Mouse (Mus musculus): ENCODE results near the gene Wdr18. TPM values are rescaled to one million over a fixed set of nuclear protein-coding genes. Genes with fewer than 3 reads are reported as not detected.

Gene Wdr18
- total RNA-seq, 4 experiments from 2014 or later: 28.4 to 36.2 (median 29.6) TPM

DNA sequence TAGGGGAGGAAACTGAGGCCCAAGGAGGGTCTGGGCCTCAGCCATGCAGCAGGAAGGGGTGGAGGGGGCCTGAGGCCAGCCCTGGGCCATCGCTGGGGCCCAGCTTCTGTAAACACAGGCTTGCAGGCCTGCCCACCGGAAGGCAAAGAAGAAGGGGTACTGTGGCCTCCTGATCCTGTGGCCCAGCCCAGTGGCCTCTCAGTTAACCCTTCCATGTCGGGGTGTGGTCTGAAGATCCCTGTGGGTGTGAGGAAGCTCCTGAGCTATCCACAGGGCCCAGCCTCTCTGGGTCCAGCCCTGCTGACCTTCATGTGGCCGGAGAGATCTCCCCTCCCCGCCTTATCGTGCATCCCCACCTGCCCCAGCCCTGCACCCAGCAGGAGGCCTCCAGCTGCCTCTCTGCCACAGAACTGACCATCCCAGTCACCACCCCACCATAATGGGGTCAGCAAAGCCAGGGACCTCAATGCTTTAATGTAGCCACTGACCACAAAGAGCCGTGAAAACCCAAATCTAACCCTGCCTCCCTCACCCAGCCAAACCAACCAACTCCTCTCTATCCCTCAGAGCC lies 13.1 kb upstream of the Wdr18 start:
- no peak for DNase-seq (ENCODE audit: low spot score)

DNA sequence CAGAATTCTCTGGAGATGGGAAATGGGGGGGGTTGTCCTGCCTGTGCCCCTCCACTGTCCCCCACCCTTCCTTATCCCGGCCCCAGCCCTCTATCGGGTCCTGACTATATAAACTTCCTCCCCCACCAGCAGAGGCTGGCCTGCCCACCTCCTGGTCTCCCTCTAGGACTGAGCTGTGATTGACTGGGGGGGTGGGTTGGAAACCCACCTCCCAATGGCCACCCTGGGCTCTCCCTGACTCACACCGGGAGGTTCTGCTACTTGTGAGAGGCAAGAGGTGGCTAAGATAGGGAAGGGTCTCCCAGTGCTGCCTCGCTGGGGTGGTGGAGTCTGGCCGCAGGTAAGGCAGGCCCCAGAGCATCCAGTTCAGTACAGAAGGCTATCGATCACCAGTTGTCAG lies 12.4 kb upstream of the Wdr18 start:
- no peak for DNase-seq (ENCODE audit: low spot score)

DNA sequence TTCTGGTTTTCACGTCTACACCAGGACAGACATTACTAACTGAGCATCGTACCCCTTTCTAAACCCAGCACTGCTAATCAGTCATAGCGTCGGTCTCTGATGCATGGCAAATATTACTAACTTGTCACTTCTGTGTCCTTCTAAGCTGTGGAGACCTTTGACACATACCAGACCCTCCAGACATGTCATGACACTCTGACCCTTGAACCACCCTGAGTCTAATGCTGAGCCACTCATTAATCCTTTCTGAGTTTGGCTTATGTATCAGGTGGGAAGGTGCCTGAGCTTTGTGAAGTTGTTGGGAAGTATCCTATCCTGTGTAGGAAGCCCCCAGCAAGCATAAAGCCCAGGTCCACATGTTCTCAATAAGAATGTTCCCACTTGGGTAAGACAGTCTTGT lies 10.1 kb upstream of the Wdr18 start:
- no peak for DNase-seq (ENCODE audit: low spot score)

DNA sequence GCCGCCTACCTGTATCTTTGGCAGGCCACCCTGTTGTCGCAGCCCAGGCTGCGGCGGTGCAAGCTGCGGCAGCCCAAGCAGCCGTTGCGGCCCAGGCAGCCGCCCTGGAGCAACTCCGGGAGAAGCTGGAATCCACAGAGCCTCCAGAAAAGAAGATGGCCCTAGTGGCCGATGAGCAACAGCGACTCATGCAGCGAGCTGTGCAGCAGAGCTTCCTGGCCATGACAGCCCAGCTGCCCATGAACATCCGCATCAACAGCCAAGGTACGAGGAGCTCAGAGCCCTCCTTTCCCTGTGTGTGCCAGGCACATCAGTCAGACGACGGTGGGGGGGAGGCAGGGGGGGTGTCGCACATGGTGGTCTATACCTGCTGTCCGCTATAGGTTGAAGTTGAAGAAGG lies 9.3 kb upstream of the Wdr18 start:
- DNase-seq (ENCODE audit: low spot score): no peak

DNA sequence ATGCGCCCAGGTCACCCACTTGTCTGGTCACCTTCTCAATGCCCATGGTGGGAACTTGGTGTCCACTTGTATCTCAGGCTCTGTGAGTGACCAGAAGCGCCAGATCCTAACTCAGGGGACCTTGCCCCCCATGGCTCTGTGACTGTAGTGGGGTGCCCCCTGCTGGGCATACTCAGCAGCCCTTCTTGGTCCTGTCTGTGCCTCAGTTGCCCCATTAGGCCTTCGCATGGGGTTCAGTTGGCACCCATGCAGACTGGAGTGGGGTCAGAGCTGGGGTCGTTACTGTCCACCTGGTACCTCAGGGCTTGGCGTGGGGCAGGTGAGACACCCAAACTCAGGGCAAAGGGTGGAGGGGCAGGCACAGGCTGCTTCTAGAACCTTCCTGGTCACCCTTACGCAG lies 6.0 kb upstream of the Wdr18 start:
- DNase-seq (ENCODE audit: low spot score): no peak

DNA sequence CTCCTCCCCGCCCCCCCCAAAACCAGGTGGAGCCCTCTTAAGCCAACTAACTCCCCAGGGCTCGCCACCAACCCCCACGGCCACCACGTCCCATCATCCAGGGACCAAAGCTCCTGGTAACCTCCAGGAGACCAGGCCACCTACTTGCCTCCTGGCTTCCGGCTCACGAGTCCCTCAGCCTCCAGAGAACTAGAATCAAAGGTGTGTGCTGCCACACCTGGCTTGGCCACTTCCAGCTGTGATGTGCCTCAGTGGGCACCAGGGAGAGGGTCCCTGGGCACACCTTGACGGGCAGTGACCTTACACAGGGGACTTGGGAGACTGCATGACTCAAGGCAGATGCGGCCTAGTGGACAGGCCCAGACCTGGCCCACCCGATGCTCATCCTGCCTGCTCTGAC lies 4.3 kb upstream of the Wdr18 start:
- no peak for DNase-seq (ENCODE audit: low spot score)

DNA sequence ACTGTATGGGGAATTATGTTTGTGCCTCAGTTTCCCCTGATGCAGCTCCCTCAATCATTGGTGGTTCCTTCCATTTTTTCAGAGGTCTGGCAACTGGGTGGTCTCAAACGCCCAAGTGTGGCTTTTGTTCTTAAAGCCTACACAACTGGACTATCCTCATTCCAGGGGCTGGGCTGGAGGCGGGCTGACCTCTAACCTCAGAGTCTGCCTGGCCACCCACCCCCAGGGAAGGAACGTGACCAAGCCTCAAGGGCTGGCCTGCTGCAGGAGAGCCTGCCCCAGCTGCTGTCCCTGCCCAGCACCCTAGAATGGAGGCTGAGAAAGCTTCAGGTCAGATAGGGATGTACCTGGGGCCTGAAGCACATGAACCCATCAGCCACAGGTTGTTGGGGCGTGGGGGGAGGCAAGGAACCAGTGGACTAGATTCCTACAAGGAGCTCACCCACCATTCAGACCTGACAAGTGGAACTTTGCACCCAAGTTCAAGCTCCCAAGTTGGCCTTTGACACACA lies 3.3 kb upstream of the Wdr18 start:
- DNase-seq (ENCODE audit: low spot score): no peak

DNA sequence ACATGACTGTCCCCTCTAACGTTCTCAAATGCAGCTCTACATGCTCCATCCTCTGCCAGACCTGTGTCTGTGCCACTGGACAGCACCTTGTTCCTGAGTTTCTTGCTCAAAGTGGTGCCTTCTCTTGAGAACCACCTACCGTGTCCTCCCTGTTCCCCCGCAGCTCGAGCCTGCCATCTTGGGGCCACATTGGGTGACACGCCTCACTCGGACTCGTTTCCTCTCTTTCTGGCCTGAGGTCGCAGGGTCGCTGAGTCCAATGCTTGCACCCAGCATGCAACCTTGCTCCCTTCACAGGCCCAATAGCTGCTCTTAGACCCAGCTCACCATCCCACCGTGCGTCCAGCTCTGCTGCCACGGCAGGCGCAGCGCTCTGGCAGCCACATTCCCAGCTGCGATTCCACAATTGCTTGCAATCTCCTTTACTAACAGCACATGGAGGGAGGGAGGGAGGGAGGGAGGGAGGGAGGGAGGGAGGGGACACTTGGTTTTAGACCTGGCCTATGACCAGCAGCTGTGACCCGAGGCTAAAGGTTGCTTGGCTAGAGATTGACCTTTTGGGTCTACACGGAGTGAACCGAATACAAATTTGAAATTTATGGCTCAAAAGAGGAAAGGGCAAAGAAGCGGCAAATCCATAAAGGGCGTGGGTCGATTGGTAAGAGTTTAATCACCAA lies 1.7 kb upstream of the Wdr18 start:
- DNase-seq (ENCODE audit: low spot score): peak; percentile 75

DNA sequence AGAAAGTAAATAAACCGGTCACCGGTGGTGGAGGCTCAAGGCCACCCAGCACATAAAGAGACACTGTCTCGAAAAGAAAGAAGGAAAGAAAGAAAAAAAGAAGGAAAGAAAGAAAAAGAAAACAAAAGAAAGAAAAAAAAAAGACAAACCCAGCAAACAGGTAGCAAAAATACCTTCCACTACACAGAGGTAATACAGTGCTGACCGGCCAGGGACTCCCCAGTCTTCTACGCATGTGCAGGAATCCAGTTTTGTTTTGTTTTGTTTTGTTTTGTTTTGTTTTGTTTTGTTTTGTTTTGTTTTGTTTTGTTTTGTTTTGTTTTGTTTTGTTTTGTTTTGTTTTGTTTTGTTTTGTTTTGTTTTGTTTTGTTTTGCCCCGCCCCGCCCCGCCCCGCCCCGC lies 540 bp upstream of the Wdr18 start:
- peak; percentile 62 for DNase-seq (ENCODE audit: low spot score)

DNA sequence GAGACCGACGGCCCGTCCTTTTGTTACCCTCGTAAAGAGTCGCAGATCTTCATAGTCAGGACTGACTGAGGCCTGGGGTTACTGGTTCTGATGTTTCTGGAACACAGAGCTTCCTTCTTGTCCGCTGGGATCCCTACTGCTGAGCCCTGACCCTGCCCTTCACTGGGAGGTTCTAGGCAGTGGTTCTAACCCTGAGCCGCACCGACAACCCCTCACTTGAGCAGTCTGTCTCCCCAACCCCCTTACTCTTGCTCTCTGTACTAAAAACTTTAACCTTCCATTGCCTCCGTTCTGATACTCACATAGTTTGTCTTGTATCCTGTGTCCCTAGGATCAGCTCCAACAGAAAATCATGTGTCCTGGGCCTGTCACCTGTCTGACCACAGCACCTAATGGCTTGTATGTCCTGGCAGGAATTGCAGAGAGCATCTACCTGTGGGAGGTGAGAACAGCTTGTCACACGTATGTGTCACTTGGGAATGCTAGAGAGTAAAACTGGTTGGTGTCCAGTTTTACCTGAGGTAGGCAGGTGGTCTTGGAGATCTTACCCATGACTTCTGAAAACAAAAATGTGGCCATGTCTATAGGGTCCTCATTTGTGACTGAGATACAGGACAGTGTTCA lies 831 bp downstream of the Wdr18 start:
- no peak for DNase-seq (ENCODE audit: low spot score)

DNA sequence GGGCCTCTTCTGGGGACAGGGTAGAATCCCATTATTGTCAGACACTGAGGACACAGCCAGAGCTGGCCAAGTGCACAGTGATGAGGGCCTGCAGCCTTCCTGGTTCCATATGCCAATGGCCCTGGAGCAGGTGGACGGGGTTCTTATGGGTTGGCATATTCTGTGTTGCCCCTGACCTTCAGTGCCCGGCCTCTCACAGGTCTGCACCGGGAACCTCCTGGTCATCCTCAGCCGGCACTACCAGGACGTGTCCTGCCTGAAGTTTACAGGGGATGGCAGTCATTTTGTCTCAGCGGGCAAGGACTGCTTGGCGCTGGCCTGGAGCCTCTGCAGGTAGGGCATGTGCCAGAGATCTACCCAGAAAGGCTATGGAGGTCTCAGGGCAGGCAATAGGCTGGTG lies 4.8 kb downstream of the Wdr18 start:
- no peak for DNase-seq (ENCODE audit: low spot score)

DNA sequence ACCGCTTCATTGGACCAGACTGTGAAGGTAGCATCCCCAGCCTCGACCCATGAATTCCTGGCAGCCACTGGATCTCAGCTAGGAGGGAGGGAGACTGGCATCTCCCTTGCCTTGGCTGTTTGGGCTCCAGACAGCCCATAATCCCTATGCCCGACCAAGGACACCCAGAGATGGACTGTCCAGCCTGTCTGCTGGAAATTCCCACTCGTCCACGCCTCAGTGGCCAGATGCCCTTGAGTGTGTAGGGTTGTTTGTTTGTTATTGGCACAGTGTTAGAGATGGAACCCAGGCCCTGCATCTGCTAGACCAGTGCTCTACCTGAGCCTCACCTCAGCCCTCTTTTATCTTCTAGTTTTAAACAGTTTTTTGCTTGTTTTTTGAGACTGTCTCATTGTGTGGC lies 5.4 kb downstream of the Wdr18 start:
- no peak for DNase-seq (ENCODE audit: low spot score)

DNA sequence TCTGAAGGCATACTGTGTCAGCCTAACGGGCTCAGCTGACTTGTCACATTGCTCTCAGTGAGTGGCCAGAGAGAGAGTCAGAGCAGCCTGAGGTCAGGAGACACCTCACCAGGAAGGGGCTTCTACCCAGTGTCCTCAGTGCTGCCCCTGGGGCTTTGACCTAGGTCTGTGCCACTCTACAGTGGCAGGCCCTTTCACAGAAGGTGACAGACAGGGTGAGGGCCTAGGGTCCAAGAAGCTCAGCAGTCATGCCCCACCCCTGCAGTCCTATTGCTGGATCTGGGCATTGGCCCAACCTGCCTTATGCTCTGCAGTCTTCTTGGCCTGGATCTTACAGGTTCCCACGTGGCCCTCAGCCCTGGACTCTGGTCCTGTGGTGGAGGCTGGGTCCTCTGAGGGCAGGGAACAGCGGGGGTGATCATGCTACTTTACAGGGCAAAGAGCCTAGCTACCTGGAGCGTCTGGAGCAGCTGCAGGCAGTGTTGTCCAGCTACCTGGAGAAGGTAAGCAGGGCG lies 7.0 kb downstream of the Wdr18 start:
- peak; percentile 68 for DNase-seq (ENCODE audit: low spot score)

DNA sequence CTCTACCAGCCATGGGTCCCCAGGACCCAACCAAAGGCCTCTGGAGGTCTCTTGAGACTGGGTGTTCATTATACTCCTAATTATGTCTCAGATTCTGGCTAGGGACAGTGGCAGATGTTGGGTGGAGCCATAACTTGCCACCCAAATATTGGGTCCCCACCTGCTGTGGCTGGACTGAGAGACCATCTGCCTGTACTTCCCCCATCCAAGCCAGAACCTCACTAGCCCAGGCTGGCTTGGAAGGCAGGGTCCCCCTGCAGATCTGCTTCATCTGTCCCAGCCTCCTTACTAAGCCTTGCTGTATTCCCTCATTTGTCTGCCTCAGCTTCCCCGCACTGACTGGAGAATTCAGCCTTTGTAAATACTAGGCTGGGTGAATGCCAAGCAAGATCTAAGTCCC lies 8.2 kb downstream of the Wdr18 start:
- no peak for DNase-seq (ENCODE audit: low spot score)

DNA sequence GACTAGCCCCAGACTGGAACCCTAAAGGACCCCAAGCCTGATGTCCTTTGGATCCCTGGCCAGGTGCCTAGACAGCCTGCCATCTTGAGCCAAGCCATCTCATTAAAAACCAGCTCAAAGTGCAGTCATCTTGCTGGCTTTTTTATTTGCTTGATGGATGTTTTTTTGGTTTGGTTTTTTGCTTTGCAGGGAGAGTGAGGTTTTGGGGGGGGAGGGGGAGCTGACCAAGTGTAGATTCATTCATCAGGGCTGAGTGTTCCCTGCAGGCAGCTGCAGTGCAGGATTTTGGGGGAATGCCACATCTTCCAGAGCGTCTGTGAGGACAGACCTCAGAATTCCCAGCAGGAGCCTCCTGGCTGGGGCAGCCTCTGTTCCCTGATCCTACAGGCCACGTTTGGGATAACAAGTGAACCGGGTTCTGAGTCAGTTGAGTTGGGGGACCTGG lies 9.2 kb downstream of the Wdr18 start:
- no peak for DNase-seq (ENCODE audit: low spot score)

DNA sequence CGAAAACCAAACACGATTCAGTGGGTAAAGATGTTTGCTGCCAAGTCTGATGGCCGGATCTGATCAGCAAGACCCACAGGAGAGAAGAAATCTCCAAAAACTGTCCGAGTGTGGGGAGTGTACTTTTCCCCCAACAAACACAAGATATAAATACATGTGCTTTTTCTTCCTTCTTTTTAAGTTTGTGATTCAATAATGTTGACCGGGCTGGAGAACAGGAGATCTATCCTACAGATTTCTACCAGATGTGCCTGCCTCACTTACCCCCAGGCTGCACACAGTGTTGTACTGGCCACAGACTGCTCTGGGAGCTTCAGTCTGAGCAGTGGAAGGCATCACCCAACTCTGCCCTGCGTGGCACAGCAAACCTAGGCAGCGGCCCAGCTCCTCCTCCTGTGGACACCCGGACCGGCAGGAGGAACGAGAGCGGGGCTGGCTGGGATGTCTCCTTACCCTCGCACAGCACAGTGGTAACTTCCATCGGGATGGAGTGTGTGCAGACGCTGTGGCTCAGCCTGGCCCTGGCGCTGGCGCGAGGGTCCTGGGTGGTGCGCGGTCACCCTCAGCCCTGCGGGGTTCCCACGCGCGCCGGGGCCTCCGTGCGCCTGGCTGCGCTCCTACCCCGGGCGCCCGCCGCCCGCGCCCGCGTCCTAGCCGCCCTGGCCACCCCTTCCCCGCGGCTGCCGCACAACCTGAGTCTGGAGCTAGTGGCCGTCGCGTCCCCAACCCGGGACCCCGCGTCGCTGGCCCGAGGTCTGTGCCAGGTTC lies 10.6 kb downstream of the Wdr18 start, which contains the start of gene Grin3b:
Gene Grin3b (plus strand): TSS at position 301 of the 768 bp plus-strand sequence.
- no peak for DNase-seq (ENCODE audit: low spot score)

DNA sequence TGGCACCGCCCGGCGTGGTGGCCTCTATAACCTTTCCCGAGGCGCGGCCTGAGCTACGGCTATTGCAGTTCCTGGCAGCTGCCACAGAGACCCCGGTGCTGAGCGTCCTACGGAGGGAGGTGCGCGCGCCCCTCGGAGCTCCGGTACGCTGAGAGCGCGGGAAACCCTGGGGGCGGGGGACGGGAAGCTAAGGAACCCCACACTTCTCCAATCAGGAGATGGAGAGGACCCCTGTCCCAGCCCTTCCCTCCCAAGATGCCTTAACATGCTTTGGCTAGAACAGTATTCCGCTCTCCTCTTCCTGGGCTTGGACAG lies 11.2 kb downstream of the Wdr18 start:
- no peak for DNase-seq (ENCODE audit: low spot score)

DNA sequence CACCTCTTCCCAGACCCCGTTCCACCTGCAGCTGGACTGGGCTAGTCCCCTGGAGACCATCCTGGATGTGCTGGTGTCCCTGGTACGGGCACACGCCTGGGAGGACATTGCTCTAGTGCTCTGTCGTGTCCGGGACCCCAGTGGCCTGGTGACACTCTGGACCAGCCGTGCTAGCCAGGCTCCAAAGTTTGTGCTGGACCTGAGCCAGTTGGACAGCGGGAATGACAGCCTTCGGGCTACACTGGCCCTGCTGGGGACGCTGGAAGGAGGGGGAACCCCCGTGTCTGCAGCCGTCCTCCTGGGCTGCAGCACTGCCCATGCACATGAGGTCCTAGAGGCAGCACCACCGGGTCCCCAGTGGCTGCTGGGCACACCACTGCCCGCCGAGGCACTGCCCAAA lies 12.9 kb downstream of the Wdr18 start:
- DNase-seq (ENCODE audit: low spot score): no peak

DNA sequence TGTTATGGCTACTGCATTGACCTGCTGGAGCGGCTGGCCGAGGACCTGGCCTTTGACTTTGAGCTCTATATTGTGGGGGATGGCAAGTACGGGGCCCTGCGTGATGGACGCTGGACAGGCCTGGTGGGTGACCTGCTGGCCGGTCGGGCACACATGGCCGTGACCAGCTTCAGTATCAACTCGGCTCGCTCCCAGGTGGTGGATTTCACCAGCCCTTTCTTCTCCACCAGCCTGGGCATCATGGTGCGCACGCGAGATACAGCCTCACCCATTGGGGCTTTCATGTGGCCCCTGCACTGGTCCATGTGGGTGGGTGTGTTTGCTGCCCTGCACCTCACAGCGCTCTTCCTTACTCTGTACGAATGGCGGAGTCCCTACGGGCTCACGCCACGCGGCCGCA lies 14.1 kb downstream of the Wdr18 start:
- DNase-seq (ENCODE audit: low spot score): no peak

DNA sequence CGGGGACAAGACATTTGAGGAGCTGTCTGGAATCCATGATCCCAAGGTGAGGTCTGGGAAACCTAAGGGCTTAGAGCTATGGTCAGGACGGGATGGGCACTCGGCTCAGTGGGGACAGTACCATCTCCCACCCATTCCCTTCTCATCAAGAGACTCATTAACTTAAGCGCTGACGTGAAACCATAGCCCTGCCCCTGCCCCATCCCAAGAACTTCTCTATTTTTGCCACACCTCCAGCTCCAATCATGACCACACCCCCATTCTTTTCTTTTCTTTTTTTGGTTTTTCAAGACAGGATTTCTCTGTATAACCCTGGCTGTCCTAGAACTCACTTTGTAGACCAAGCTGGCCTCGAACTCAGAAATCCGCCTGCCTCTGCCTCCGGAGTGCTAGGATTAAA lies 14.7 kb downstream of the Wdr18 start:
- DNase-seq (ENCODE audit: low spot score): no peak

DNA sequence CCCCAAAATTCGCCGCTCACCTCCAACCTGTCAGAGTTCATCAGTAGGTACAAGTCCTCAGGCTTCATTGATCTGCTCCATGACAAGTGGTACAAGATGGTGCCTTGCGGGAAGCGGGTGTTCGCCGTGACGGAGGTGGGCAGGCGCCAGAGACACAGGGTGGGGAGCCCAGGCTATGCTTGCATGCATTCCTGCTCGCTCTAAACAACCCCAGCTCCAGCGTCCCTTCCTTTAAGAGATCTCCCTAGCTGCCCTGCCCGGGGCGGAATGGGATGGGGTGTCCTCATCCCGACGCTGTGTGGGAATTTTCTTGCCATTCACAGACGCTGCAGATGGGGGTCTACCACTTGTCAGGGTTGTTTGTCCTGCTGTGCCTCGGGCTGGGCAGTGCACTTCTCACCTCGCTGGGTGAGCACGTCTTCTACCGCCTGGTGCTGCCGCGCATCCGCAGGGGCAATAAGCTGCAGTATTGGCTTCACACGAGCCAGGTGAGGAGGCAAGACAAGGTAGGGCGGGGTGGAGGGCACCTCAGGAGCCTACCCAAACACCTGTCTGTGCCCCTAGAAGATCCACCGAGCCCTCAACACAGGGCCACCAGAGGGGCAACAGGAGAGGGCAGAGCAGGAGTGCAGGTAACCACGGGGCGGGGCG lies 16.2 kb downstream of the Wdr18 start:
- no peak for DNase-seq (ENCODE audit: low spot score)

DNA sequence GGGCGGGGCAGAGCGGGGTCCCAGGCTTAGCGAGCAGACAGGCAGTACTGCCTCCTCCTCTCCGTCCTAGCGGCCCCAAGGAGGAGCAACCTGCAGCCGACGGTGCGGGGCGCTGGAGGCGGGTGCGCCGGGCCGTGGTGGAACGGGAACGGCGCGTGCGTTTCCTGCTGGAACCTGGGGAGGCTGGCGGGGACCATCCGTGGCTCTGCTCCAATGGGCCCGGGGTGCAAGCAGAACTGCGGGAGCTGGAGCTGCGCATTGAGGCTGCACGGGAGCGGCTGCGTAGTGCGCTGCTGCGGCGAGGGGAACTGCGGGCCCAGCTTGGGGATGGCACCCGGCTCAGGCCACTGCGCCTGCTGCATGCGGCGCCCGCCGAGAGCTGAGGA lies 16.8 kb downstream of the Wdr18 start:
- no peak for DNase-seq (ENCODE audit: low spot score)

Data from heart, adult 8-10 months (tissue).